In the genomic region with DNA sequence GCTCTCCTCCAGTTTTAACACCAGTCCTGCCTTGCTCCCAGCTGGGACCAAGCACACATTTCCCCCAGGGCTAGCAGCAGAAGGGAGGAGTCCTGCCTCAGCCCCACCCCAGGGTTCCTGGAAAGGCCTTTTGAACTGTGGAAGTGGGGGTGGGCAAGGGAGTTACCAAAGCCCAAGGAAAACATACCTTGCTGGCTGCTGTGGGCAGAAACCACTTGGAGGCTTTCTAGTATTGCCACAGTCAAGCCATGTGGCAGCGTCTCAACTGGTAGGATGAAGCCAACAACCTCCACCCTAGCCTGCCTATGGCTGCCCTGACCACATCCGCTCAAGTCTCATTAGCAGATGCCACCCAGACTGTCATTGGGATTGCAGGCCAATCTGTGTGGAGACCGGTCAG, we compare ENCODE assay signal across 11 mouse cellular contexts. TPM values are rescaled to one million over a fixed set of nuclear protein-coding genes. Genes with fewer than 3 reads are reported as not detected.
A peak's percentile ranks its signal among the peaks of the same experiment; 100 is the strongest.
DNase-seq lines count a peak whose midpoint lies in the region; ATAC-seq and TF ChIP-seq lines count a peak whose summit lies in the region.
"Had no signal": no experiment of that assay in that cellular context is flagged by ENCODE, and none has a peak within 500 bp of the region (broad histone marks: within the 10 kb centered on the region; RNA-seq: fewer than 3 reads in every experiment).

No protein-coding gene starts in this region.

- peak; percentile 55 for ATAC-seq in CD4-positive, CD25-positive, alpha-beta regulatory T cell, adult 4 months
- peak; percentile 60 for ATAC-seq in inflammation-experienced regulatory T-cells, adult 6 months
- no peak for ATAC-seq in erythroblast, adult 5-6 weeks (replicated peaks; ENCODE audit: low FRiP score, poor library complexity, severe bottlenecking)
- no peak for ATAC-seq in frontal cortex, adult (ENCODE audit: low TSS enrichment)
- ATAC-seq: forebrain, embryonic 15.5 days had no signal

- 87% methylated on average over 3 of the region's 3 CpGs for WGBS in heart, adult 2 months

- TF ChIP-seq POLR2A in heart, adult 2 months (IDR thresholded peaks at IDR 0.05; ENCODE audit: insufficient read depth, low read depth, low read length): no peak

- no peak overlapping the region for H3K9ac ChIP-seq in heart, adult 2 months (ENCODE audit: low read depth, low read length)
- H3K9ac ChIP-seq: forebrain, embryonic 15.5 days had no signal

- no peaks in the 10 kb centered on the region for H3K27me3 ChIP-seq in heart, adult 2 months (ENCODE audit: control insufficient read depth, insufficient read depth, low read length)
- H3K27me3 ChIP-seq in megakaryocyte, embryonic 14.5 days (replicated peaks): no peaks in the 10 kb centered on the region
- H3K27me3 ChIP-seq: forebrain, embryonic 15.5 days had no signal

- no peak overlapping the region for H3K27ac ChIP-seq in heart, adult 2 months
- H3K27ac ChIP-seq: forebrain, embryonic 15.5 days had no signal

- no peak for TF ChIP-seq EP300 in heart, adult 2 months (IDR thresholded peaks at IDR 0.05; ENCODE audit: insufficient read depth, low read depth, low read length)

- H3K4me3 ChIP-seq in heart, adult 2 months: no peak overlapping the region
- H3K4me3 ChIP-seq in megakaryocyte, embryonic 14.5 days (replicated peaks): peak overlapping the region; percentile 91
- H3K4me3 ChIP-seq: forebrain, embryonic 15.5 days had no signal

- TF ChIP-seq CTCF in heart, adult 2 months (IDR thresholded peaks at IDR 0.05): no peak

- peak; percentile 93 for DNase-seq in heart, adult 11 months
- DNase-seq in heart, adult 2 months: no peak
- no peak for DNase-seq in embryo, embryonic 10.5 days (ENCODE audit: low spot score)
- DNase-seq: kidney, postnatal 36 days; right cerebral cortex, postnatal 14 days had no signal

- no peaks in the 10 kb centered on the region for H3K36me3 ChIP-seq in heart, adult 2 months (ENCODE audit: control insufficient read depth, insufficient read depth, low read length)
- peaks cover 63% of the 10 kb centered on the region for H3K36me3 ChIP-seq in megakaryocyte, embryonic 14.5 days (replicated peaks; ENCODE audit: low read length)

- intact Hi-C loops in heart, adult 2 months (cut with DNase I): no loop called here

- no peaks in the 10 kb centered on the region for H3K79me2 ChIP-seq in heart, adult 2 months (replicated peaks; ENCODE audit: control insufficient read depth, insufficient read depth, low read length)

- H3K4me1 ChIP-seq in heart, adult 2 months (ENCODE audit: control insufficient read depth, insufficient read depth, low read length): peaks cover 2% of the 10 kb centered on the region
- peaks cover 88% of the 10 kb centered on the region for H3K4me1 ChIP-seq in megakaryocyte, embryonic 14.5 days

- no peaks in the 10 kb centered on the region for H3K9me3 ChIP-seq in megakaryocyte, embryonic 14.5 days
- H3K9me3 ChIP-seq: forebrain, embryonic 15.5 days had no signal

RNA-seq across cellular contexts. Expression of a gene that starts 3.3 kb away (rescaled TPM):
- not detected for total RNA-seq in heart, adult 2 months (2021)
- 0.04 TPM in 1 of 2 replicates, not detected in the other for polyA plus RNA-seq in heart, adult 2 months (2012; rRNA removed)
- polyA plus RNA-seq in CD4-positive, CD25-positive, alpha-beta regulatory T cell, adult 4 months (2017; shearing (Covaris generic)): not detected
- not detected for polyA plus RNA-seq in inflammation-experienced regulatory T-cells, adult 6 months (2017; shearing (Covaris generic))
- polyA plus RNA-seq in megakaryocyte, embryonic 14.5 days (2012; ENCODE audit: insufficient read depth, low replicate concordance): 2.9 and 8.0 TPM in 2 replicates
- not detected in 2 replicates for total RNA-seq in erythroblast, adult 5-6 weeks (2015; ENCODE audit: low replicate concordance)
- 0.56 and 0.77 TPM in 2 replicates for total RNA-seq in erythroblast, adult 5-6 weeks (2017; ENCODE audit: low replicate concordance)
- polyA plus RNA-seq: forebrain, embryonic 15.5 days had no signal

RNA-seq across cellular contexts. Expression of a gene that starts 3.4 kb away (rescaled TPM):
- total RNA-seq in heart, adult 2 months (2021): 1 to 10 TPM; 2.6 to 3.3 TPM
- 12.6 and 19.2 TPM in 2 replicates for polyA plus RNA-seq in heart, adult 2 months (2012; rRNA removed)
- 10 to 100 TPM; 49.5 to 59.0 TPM for polyA plus RNA-seq in CD4-positive, CD25-positive, alpha-beta regulatory T cell, adult 4 months (2017; shearing (Covaris generic))
- polyA plus RNA-seq in inflammation-experienced regulatory T-cells, adult 6 months (2017; shearing (Covaris generic)): 10 to 100 TPM; 49.5 to 72.6 (median 52.6) TPM
- 1,441 and 3,817 TPM in 2 replicates for polyA plus RNA-seq in megakaryocyte, embryonic 14.5 days (2012; ENCODE audit: insufficient read depth, low replicate concordance)
- 13.6 and 15.2 TPM in 2 replicates for total RNA-seq in erythroblast, adult 5-6 weeks (2015; ENCODE audit: low replicate concordance)
- 4.5 and 8.8 TPM in 2 replicates for total RNA-seq in erythroblast, adult 5-6 weeks (2017; ENCODE audit: low replicate concordance)

RNA-seq across cellular contexts. Expression of a gene that starts 17.6 kb away (rescaled TPM):
- under 1 TPM; 0.81 to 0.86 TPM for total RNA-seq in heart, adult 2 months (2021)
- 2.0 and 2.9 TPM in 2 replicates for polyA plus RNA-seq in heart, adult 2 months (2012; rRNA removed)
- 1 to 10 TPM; 2.3 to 2.7 TPM for polyA plus RNA-seq in CD4-positive, CD25-positive, alpha-beta regulatory T cell, adult 4 months (2017; shearing (Covaris generic))
- 1 to 10 TPM in 2 of 3 experiments, under 1 TPM in 1; 0.94 to 3.8 (median 3.3) TPM for polyA plus RNA-seq in inflammation-experienced regulatory T-cells, adult 6 months (2017; shearing (Covaris generic))
- polyA plus RNA-seq in megakaryocyte, embryonic 14.5 days (2012; ENCODE audit: insufficient read depth, low replicate concordance): 8.6 and 29.8 TPM in 2 replicates
- 2.7 and 9.4 TPM in 2 replicates for total RNA-seq in erythroblast, adult 5-6 weeks (2015; ENCODE audit: low replicate concordance)
- total RNA-seq in erythroblast, adult 5-6 weeks (2017; ENCODE audit: low replicate concordance): not detected in 2 replicates

RNA-seq across cellular contexts. Expression of a gene that starts 19.2 kb away (rescaled TPM):
- 10 to 100 TPM; 42.2 to 44.4 TPM for total RNA-seq in heart, adult 2 months (2021)
- polyA plus RNA-seq in heart, adult 2 months (2012; rRNA removed): 44.7 and 52.7 TPM in 2 replicates
- polyA plus RNA-seq in CD4-positive, CD25-positive, alpha-beta regulatory T cell, adult 4 months (2017; shearing (Covaris generic)): 10 to 100 TPM; 14.3 to 17.1 TPM
- polyA plus RNA-seq in inflammation-experienced regulatory T-cells, adult 6 months (2017; shearing (Covaris generic)): 10 to 100 TPM; 11.9 to 22.5 (median 16.1) TPM
- 198 and 388 TPM in 2 replicates for polyA plus RNA-seq in megakaryocyte, embryonic 14.5 days (2012; ENCODE audit: insufficient read depth, low replicate concordance)
- 6.5 and 17.1 TPM in 2 replicates for total RNA-seq in erythroblast, adult 5-6 weeks (2015; ENCODE audit: low replicate concordance)
- total RNA-seq in erythroblast, adult 5-6 weeks (2017; ENCODE audit: low replicate concordance): 3.5 and 3.7 TPM in 2 replicates

RNA-seq across cellular contexts. Expression of a gene that starts 30.4 kb away (rescaled TPM):
- total RNA-seq in heart, adult 2 months (2021): 100 to 1,000 TPM; 174 to 176 TPM
- 425 and 497 TPM in 2 replicates for polyA plus RNA-seq in heart, adult 2 months (2012; rRNA removed)
- 100 to 1,000 TPM; 366 to 481 TPM for polyA plus RNA-seq in CD4-positive, CD25-positive, alpha-beta regulatory T cell, adult 4 months (2017; shearing (Covaris generic))
- 1,000 to 10,000 TPM in 1 of 3 experiments, 100 to 1,000 TPM in 2; 309 to 2,729 (median 443) TPM for polyA plus RNA-seq in inflammation-experienced regulatory T-cells, adult 6 months (2017; shearing (Covaris generic))
- 75.3 and 689 TPM in 2 replicates for polyA plus RNA-seq in megakaryocyte, embryonic 14.5 days (2012; ENCODE audit: insufficient read depth, low replicate concordance)
- total RNA-seq in erythroblast, adult 5-6 weeks (2015; ENCODE audit: low replicate concordance): 46.1 and 56.2 TPM in 2 replicates
- 77.5 and 79.0 TPM in 2 replicates for total RNA-seq in erythroblast, adult 5-6 weeks (2017; ENCODE audit: low replicate concordance)

Comparison
In these comparisons a context has a peak if more than half of its experiments do, and no peak if none do; other contexts are left out.
1. ATAC-seq: peak in CD4-positive, CD25-positive, alpha-beta regulatory T cell, adult 4 months (single experiment) and inflammation-experienced regulatory T-cells, adult 6 months (single experiment); none in erythroblast, adult 5-6 weeks (single experiment) and frontal cortex, adult (single experiment).
2. RNA of a gene that starts 3.4 kb away (polyA plus RNA-seq): 1,441 to 3,817 TPM in megakaryocyte, embryonic 14.5 days; 49.5 to 59.0 TPM in CD4-positive, CD25-positive, alpha-beta regulatory T cell, adult 4 months, 49.5 to 72.6 TPM in inflammation-experienced regulatory T-cells, adult 6 months and 12.6 to 19.2 TPM in heart, adult 2 months; every median in the first group is over 10 times any median in the second.